In genomic region chr11:78171328-78171727, GRCm38 (mm10) we compare ENCODE assay signal across 17 mouse cellular contexts. TPM values are rescaled to one million over a fixed set of nuclear protein-coding genes. Genes with fewer than 3 reads are reported as not detected.
DNase-seq lines count a peak whose midpoint lies in the region; ATAC-seq and TF ChIP-seq lines count a peak whose summit lies in the region.
"Had no signal": no experiment of that assay in that cellular context is flagged by ENCODE, and none has a peak within 500 bp of the region (broad histone marks: within the 10 kb centered on the region; RNA-seq: fewer than 3 reads in every experiment).

No protein-coding gene starts in this region.

- 55% methylated on average over 4 of the region's 4 CpGs for WGBS in liver, embryonic 13.5 days (ENCODE audit: insufficient replicate concordance)

- H3K79me2 ChIP-seq in CH12.LX (replicated peaks; ENCODE audit: control insufficient read depth, extremely low read depth, insufficient read depth, poor library complexity, severe bottlenecking), result no peaks in the 10 kb centered on the region

- H3K9ac ChIP-seq in liver, embryonic 13.5 days, result no peak overlapping the region
- H3K9ac ChIP-seq in CH12.LX (ENCODE audit: insufficient read depth, low read depth), result no peak overlapping the region
- H3K9ac ChIP-seq: embryonic facial prominence, embryonic 12.5 days; limb, embryonic 12.5 days; midbrain, embryonic 13.5 days had no signal

- dilution Hi-C loops in CH12.LX (cut with MboI; ENCODE audit: extremely low pct_ligation_motif_present, extremely low pct_unique_long_range_greater_than_20kb, low sequenced_read_pairs), result no loop called here

- in situ Hi-C loops in CH12.LX (cut with MboI; ENCODE audit: low pct_ligation_motif_present, low pct_unique_long_range_greater_than_20kb, low sequenced_read_pairs), result loop anchor here (10.0 kb wide), 1 partner anchor 147 kb away; no protein-coding TSS in a partner anchor

- no peak for TF ChIP-seq POLR2A in CH12.LX (IDR thresholded peaks at IDR 0.05; ENCODE audit: low read depth, low read length)
- no peak for TF ChIP-seq POLR2A in bone marrow macrophage, adult 2 months (IDR thresholded peaks at IDR 0.05; ENCODE audit: borderline replicate concordance, low read depth, low read length)

- H3K27ac ChIP-seq in gastrocnemius, adult 2 months, result no peak overlapping the region
- H3K27ac ChIP-seq in liver, embryonic 13.5 days, result peak overlapping the region; percentile 91
- no peak overlapping the region for H3K27ac ChIP-seq in CH12.LX (ENCODE audit: insufficient read depth, low read depth)
- H3K27ac ChIP-seq in bone marrow macrophage, adult 2 months (ENCODE audit: insufficient read depth, low read depth, low read length), result no peak overlapping the region
- H3K27ac ChIP-seq: embryonic facial prominence, embryonic 12.5 days; forebrain, embryonic 10.5 days; limb, embryonic 12.5 days; midbrain, embryonic 13.5 days had no signal

- H3K27me3 ChIP-seq in liver, embryonic 13.5 days, result no peaks in the 10 kb centered on the region
- no peaks in the 10 kb centered on the region for H3K27me3 ChIP-seq in CH12.LX (replicated peaks)
- H3K27me3 ChIP-seq: embryonic facial prominence, embryonic 12.5 days; limb, embryonic 12.5 days had no signal

- ATAC-seq in liver, embryonic 13.5 days (ENCODE audit: low read depth), result no peak
- ATAC-seq: midbrain, embryonic 13.5 days had no signal

- DNase-seq in gastrocnemius, adult 2 months, result no peak
- DNase-seq in gastrocnemius, postnatal 10 days, result no peak
- DNase-seq in liver, embryonic 13.5 days, result no peak
- no peak for DNase-seq in liver
- no peak for DNase-seq in CH12.LX (ENCODE audit: extremely low read depth)
- DNase-seq in adrenal gland, postnatal 4 days (ENCODE audit: low spot score in 2 of 2), result no peak
- no peak for DNase-seq in layer of hippocampus, postnatal 14 days (ENCODE audit: low spot score in 2 of 2)
- DNase-seq: adrenal gland, postnatal 10 days; cerebellum, postnatal 25 days; heart, postnatal 14 days; kidney, postnatal 36 days; lung, postnatal 36 days had no signal

- H3K4me3 ChIP-seq in gastrocnemius, adult 2 months, result no peak overlapping the region
- no peak overlapping the region for H3K4me3 ChIP-seq in liver, embryonic 13.5 days (replicated peaks)
- no peak overlapping the region for H3K4me3 ChIP-seq in CH12.LX (replicated peaks in 1 of 3; ENCODE audit: low read depth in 2 of 3, low read length in 2 of 3, poor library complexity in 1 of 3)
- H3K4me3 ChIP-seq in bone marrow macrophage, adult 2 months (ENCODE audit: insufficient read depth, low read length), result no peak overlapping the region
- H3K4me3 ChIP-seq: embryonic facial prominence, embryonic 12.5 days; forebrain, embryonic 10.5 days; limb, embryonic 12.5 days; midbrain, embryonic 13.5 days had no signal

- H3K36me3 ChIP-seq in liver, embryonic 13.5 days, result peaks cover 13% of the 10 kb centered on the region
- H3K36me3 ChIP-seq in CH12.LX (replicated peaks in 1 of 2; ENCODE audit: control insufficient read depth in 1 of 2, insufficient read depth in 1 of 2, low read length in 1 of 2), result peaks cover 0 to 37% of the 10 kb centered on the region in 2 experiments
- H3K36me3 ChIP-seq: midbrain, embryonic 13.5 days had no signal

- TF ChIP-seq CTCF in gastrocnemius, adult 2 months (IDR thresholded peaks at IDR 0.05), result peak; percentile 29; the same call in 1 of the 2 replicates
- TF ChIP-seq CTCF in CH12.LX (conservative IDR thresholded peaks at IDR 0.05 in 1 of 2, IDR thresholded peaks at IDR 0.05 in 1 of 2; ENCODE audit: low read depth in 2 of 2, low read length in 2 of 2), result peak in 1 of 2 experiments; percentile 60; a peak in 2 of 4 replicates
- TF ChIP-seq CTCF in bone marrow macrophage, adult 2 months (IDR thresholded peaks at IDR 0.05; ENCODE audit: low read depth, low read length), result peak; percentile 26; the same call in 1 of the 2 replicates

- peaks cover 90% of the 10 kb centered on the region for H3K4me1 ChIP-seq in liver, embryonic 13.5 days (replicated peaks)
- peaks cover 7 to 67% of the 10 kb centered on the region in 2 experiments for H3K4me1 ChIP-seq in CH12.LX (ENCODE audit: control insufficient read depth in 1 of 2, insufficient read depth in 2 of 2)
- peaks cover 2% of the 10 kb centered on the region; the same call in 1 of the 2 replicates for H3K4me1 ChIP-seq in bone marrow macrophage, adult 2 months (ENCODE audit: control insufficient read depth, insufficient read depth, low read length)

- H3K4me2 ChIP-seq in liver, embryonic 13.5 days, result no peak overlapping the region
- no peak overlapping the region for H3K4me2 ChIP-seq in CH12.LX (ENCODE audit: insufficient read depth, low read depth, poor library complexity, severe bottlenecking)
- H3K4me2 ChIP-seq: embryonic facial prominence, embryonic 12.5 days; limb, embryonic 12.5 days; midbrain, embryonic 13.5 days had no signal

- peak; percentile 45 for TF ChIP-seq RAD21 in CH12.LX (IDR thresholded peaks at IDR 0.05; ENCODE audit: low read depth, low read length)

- H3K9me3 ChIP-seq in liver, embryonic 13.5 days (replicated peaks), result no peaks in the 10 kb centered on the region
- peaks cover 2% of the 10 kb centered on the region for H3K9me3 ChIP-seq in CH12.LX (replicated peaks; ENCODE audit: low read length)
- H3K9me3 ChIP-seq: embryonic facial prominence, embryonic 12.5 days; forebrain, embryonic 10.5 days; limb, embryonic 12.5 days; midbrain, embryonic 13.5 days had no signal

- intact Hi-C loops in gastrocnemius, adult 2 months (cut with DNase I), result no loop called here

- TF ChIP-seq EP300 in CH12.LX (IDR thresholded peaks at IDR 0.05; ENCODE audit: low read length), result no peak

TF ChIP-seq in CH12.LX, 34 proteins besides CTCF, POLR2A, EP300 and RAD21 (continues in another document):
- no peak for TF ChIP-seq RCOR1 (conservative IDR thresholded peaks at IDR 0.05; ENCODE audit: low read depth, low read length)
- TF ChIP-seq ZNF384 (IDR thresholded peaks at IDR 0.05; ENCODE audit: low read depth, low read length), result peak; percentile 93
- TF ChIP-seq JUND (conservative IDR thresholded peaks at IDR 0.05; ENCODE audit: low read depth, low read length), result no peak
- no peak for TF ChIP-seq UBTF (IDR thresholded peaks at IDR 0.05; ENCODE audit: low read depth, low read length)
- TF ChIP-seq GABPA (IDR thresholded peaks at IDR 0.05; ENCODE audit: insufficient replicate concordance, low read depth, low read length), result no peak
- TF ChIP-seq TBP (conservative IDR thresholded peaks at IDR 0.05; ENCODE audit: low read depth, low read length), result no peak

RNA-seq across cellular contexts. Expression of gene Nek8, which starts 5.1 kb away (rescaled TPM):
- under 1 TPM; 0.36 to 0.75 TPM for total RNA-seq in gastrocnemius, adult 2 months (2021)
- total RNA-seq in gastrocnemius, postnatal 10 days (2021), result 1 to 10 TPM; 3.1 to 3.7 TPM
- 8.9 and 9.2 TPM in 2 replicates for polyA plus RNA-seq in liver, embryonic 13.5 days (2015; fragmentation: Nextera tagmentation; extraction: Ambion mirVana)
- 6.7 and 7.4 TPM in 2 replicates for total RNA-seq in CH12.LX (2012; rRNA removed)
- total RNA-seq in CH12.LX (2014; rRNA removed), result 6.1 and 7.1 TPM in 2 replicates
- polyA plus RNA-seq in CH12.LX (2012; ENCODE audit: insufficient read length, low read depth), result 8.3 and 9.9 TPM in 2 replicates
- 4.8 and 5.2 TPM in 2 replicates for polyA plus RNA-seq in bone marrow macrophage, adult 2 months (2012; ENCODE audit: insufficient read depth, insufficient read length, missing spikeins)
- total RNA-seq in adrenal gland, postnatal 4 days (2021), result 10 to 100 TPM; 16.3 to 16.5 TPM
- 1 to 10 TPM; 4.2 to 4.7 TPM for total RNA-seq in layer of hippocampus, postnatal 14 days (2021)

RNA-seq across cellular contexts. Expression of gene Tlcd1, which starts 5.2 kb away (rescaled TPM):
- total RNA-seq in gastrocnemius, adult 2 months (2021), result 1 to 10 TPM; 1.3 to 1.7 TPM
- 10 to 100 TPM in 1 of 2 experiments, 1 to 10 TPM in 1; 7.4 to 11.9 TPM for total RNA-seq in gastrocnemius, postnatal 10 days (2021)
- polyA plus RNA-seq in liver, embryonic 13.5 days (2015; fragmentation: Nextera tagmentation; extraction: Ambion mirVana), result 50.3 and 54.3 TPM in 2 replicates
- 16.4 and 20.3 TPM in 2 replicates for total RNA-seq in CH12.LX (2012; rRNA removed)
- 18.2 and 20.3 TPM in 2 replicates for total RNA-seq in CH12.LX (2014; rRNA removed)
- 15.6 and 19.1 TPM in 2 replicates for polyA plus RNA-seq in CH12.LX (2012; ENCODE audit: insufficient read length, low read depth)
- 2.2 and 2.5 TPM in 2 replicates for polyA plus RNA-seq in bone marrow macrophage, adult 2 months (2012; ENCODE audit: insufficient read depth, insufficient read length, missing spikeins)
- 10 to 100 TPM; 45.2 to 46.9 TPM for total RNA-seq in adrenal gland, postnatal 4 days (2021)
- 10 to 100 TPM; 33.0 to 37.0 TPM for total RNA-seq in layer of hippocampus, postnatal 14 days (2021)

RNA-seq across cellular contexts. Expression of gene Traf4, which starts 5.9 kb away (rescaled TPM):
- 1 to 10 TPM; 2.1 to 2.8 TPM for total RNA-seq in gastrocnemius, adult 2 months (2021)
- total RNA-seq in gastrocnemius, postnatal 10 days (2021), result 10 to 100 TPM; 15.7 to 22.6 TPM
- 28.0 and 34.6 TPM in 2 replicates for polyA plus RNA-seq in liver, embryonic 13.5 days (2015; fragmentation: Nextera tagmentation; extraction: Ambion mirVana)
- 47.9 and 55.9 TPM in 2 replicates for total RNA-seq in CH12.LX (2012; rRNA removed)
- total RNA-seq in CH12.LX (2014; rRNA removed), result 17.1 and 20.8 TPM in 2 replicates
- 52.9 and 68.7 TPM in 2 replicates for polyA plus RNA-seq in CH12.LX (2012; ENCODE audit: insufficient read length, low read depth)
- 0.68 TPM in 1 of 2 replicates, not detected in the other for polyA plus RNA-seq in bone marrow macrophage, adult 2 months (2012; ENCODE audit: insufficient read depth, insufficient read length, missing spikeins)
- total RNA-seq in adrenal gland, postnatal 4 days (2021), result 10 to 100 TPM; 42.7 to 46.5 TPM
- total RNA-seq in layer of hippocampus, postnatal 14 days (2021), result 10 to 100 TPM; 33.8 to 34.9 TPM

RNA-seq across cellular contexts. Expression of gene Rpl23a, which starts 12.1 kb away (rescaled TPM):
- 100 to 1,000 TPM; 760 to 970 TPM for total RNA-seq in gastrocnemius, adult 2 months (2021)
- 1,000 to 10,000 TPM; 1,328 to 1,362 TPM for total RNA-seq in gastrocnemius, postnatal 10 days (2021)
- 1,033 and 1,075 TPM in 2 replicates for polyA plus RNA-seq in liver, embryonic 13.5 days (2015; fragmentation: Nextera tagmentation; extraction: Ambion mirVana)
- total RNA-seq in CH12.LX (2012; rRNA removed) (3,714 and 3,939 TPM in 2 replicates), CH12.LX (2014; rRNA removed) (3,235 and 3,361 TPM in 2 replicates)
- polyA plus RNA-seq in CH12.LX (2012; ENCODE audit: insufficient read length, low read depth), result 2,992 and 3,119 TPM in 2 replicates
- polyA plus RNA-seq in bone marrow macrophage, adult 2 months (2012; ENCODE audit: insufficient read depth, insufficient read length, missing spikeins), result 867 and 1,013 TPM in 2 replicates
- total RNA-seq in adrenal gland, postnatal 4 days (2021), result 1,000 to 10,000 TPM; 2,039 to 2,132 TPM
- 100 to 1,000 TPM; 674 to 733 TPM for total RNA-seq in layer of hippocampus, postnatal 14 days (2021)

RNA-seq across cellular contexts. Expression of gene Rab34, which starts 16.9 kb away (rescaled TPM):
- 1 to 10 TPM; 3.3 to 4.6 TPM for total RNA-seq in gastrocnemius, adult 2 months (2021)
- total RNA-seq in gastrocnemius, postnatal 10 days (2021), result 10 to 100 TPM; 21.7 to 25.4 TPM
- polyA plus RNA-seq in liver, embryonic 13.5 days (2015; fragmentation: Nextera tagmentation; extraction: Ambion mirVana), result 13.5 and 15.6 TPM in 2 replicates
- total RNA-seq in CH12.LX (2012; rRNA removed) (0.17 and 0.25 TPM in 2 replicates), CH12.LX (2014; rRNA removed) (0.50 TPM in 1 of 2 replicates, not detected in the other)
- polyA plus RNA-seq in CH12.LX (2012; ENCODE audit: insufficient read length, low read depth), result 0.49 and 1.4 TPM in 2 replicates
- 28.8 and 30.5 TPM in 2 replicates for polyA plus RNA-seq in bone marrow macrophage, adult 2 months (2012; ENCODE audit: insufficient read depth, insufficient read length, missing spikeins)
- 100 to 1,000 TPM; 120 to 124 TPM for total RNA-seq in adrenal gland, postnatal 4 days (2021)
- total RNA-seq in layer of hippocampus, postnatal 14 days (2021), result 10 to 100 TPM; 34.1 to 40.0 TPM

Comparison
In these comparisons a context has a peak if more than half of its experiments do, and no peak if none do; other contexts are left out.
1. RNA of gene Traf4, which starts 5.9 kb away (total RNA-seq): 17.1 to 55.9 TPM in CH12.LX, 42.7 to 46.5 TPM in adrenal gland, postnatal 4 days, 33.8 to 34.9 TPM in layer of hippocampus, postnatal 14 days and 15.7 to 22.6 TPM in gastrocnemius, postnatal 10 days; 2.1 to 2.8 TPM in gastrocnemius, adult 2 months; every median in the first group is over 4 times any median in the second.